Mouse (Mus musculus) heart, adult 18-20 months (tissue): Measurements from ENCODE around the gene Lpp. TPM values are rescaled to one million over a fixed set of nuclear protein-coding genes. Genes with fewer than 3 reads are reported as not detected.

Experiments
- DNase-seq, 2 experiments: peaks; one replicate each; pipeline ENCODE4 v3.0.0; 2021 to 2022; ENCODE audit warnings: mixed read lengths in 1 of 2
- total RNA-seq, 2 experiments: library from RNA; stranded (reverse); gene quantifications; 2 replicates each; pipeline ENCODE4 v1.2.3; 2021

The Lpp gene
- total RNA-seq, 2 experiments from 2014 or later = 20.7 to 25.2 TPM

- DNase-seq = peak; percentile 67 to 71
These were observed 166.5 kb downstream of the Lpp start for GRCm38 (mm10) chr16:24559811-24560210.

- DNase-seq = no peak
These were observed 167.7 kb downstream of the Lpp start for GRCm38 (mm10) chr16:24560998-24561397.

GRCm38 (mm10) chr16:24561602-24562001, 168.3 kb downstream of the Lpp start:
- peak in 1 of 2 experiments; percentile 44 for DNase-seq

- DNase-seq = no peak
These were observed 172.0 kb downstream of the Lpp start for GRCm38 (mm10) chr16:24565311-24565710.

GRCm38 (mm10) chr16:24566277-24566676, 173.0 kb downstream of the Lpp start:
- DNase-seq = peak in 1 of 2 experiments; percentile 36

GRCm38 (mm10) chr16:24567562-24567961, 174.3 kb downstream of the Lpp start:
- DNase-seq = no peak

GRCm38 (mm10) chr16:24568061-24568460, 174.8 kb downstream of the Lpp start:
- no peak for DNase-seq

GRCm38 (mm10) chr16:24569681-24570080, 176.4 kb downstream of the Lpp start:
- DNase-seq = peak; percentile 50 to 58

- DNase-seq = no peak
These were observed 183.7 kb downstream of the Lpp start for GRCm38 (mm10) chr16:24576999-24577398.

- DNase-seq = no peak
These were observed 184.5 kb downstream of the Lpp start for GRCm38 (mm10) chr16:24577798-24578197.

GRCm38 (mm10) chr16:24582847-24583246, 189.5 kb downstream of the Lpp start:
- DNase-seq = no peak

- DNase-seq = peak in 1 of 2 experiments; percentile 48
These were observed 200.2 kb downstream of the Lpp start for GRCm38 (mm10) chr16:24593535-24593934.

GRCm38 (mm10) chr16:24594508-24594907, 201.2 kb downstream of the Lpp start:
- no peak for DNase-seq

GRCm38 (mm10) chr16:24595493-24595892, 202.2 kb downstream of the Lpp start:
- DNase-seq = no peak

GRCm38 (mm10) chr16:24598567-24598966, 205.3 kb downstream of the Lpp start:
- DNase-seq = no peak

GRCm38 (mm10) chr16:24599766-24600165, 206.5 kb downstream of the Lpp start:
- no peak for DNase-seq

- DNase-seq = no peak
These were observed 207.1 kb downstream of the Lpp start for GRCm38 (mm10) chr16:24600260-24600948.

- DNase-seq = no peak
These were observed 210.0 kb downstream of the Lpp start for GRCm38 (mm10) chr16:24603342-24603741.

- no peak for DNase-seq
These were observed 214.7 kb downstream of the Lpp start for GRCm38 (mm10) chr16:24607896-24608457.

- DNase-seq = no peak
These were observed 226.2 kb downstream of the Lpp start for GRCm38 (mm10) chr16:24619458-24619857.

GRCm38 (mm10) chr16:24620021-24620420, 226.7 kb downstream of the Lpp start:
- DNase-seq = peak in 1 of 2 experiments; percentile 54

- DNase-seq = no peak
These were observed 229.2 kb downstream of the Lpp start for GRCm38 (mm10) chr16:24622226-24623194.

- DNase-seq = peak in 1 of 2 experiments; percentile 19
These were observed 231.0 kb downstream of the Lpp start for GRCm38 (mm10) chr16:24624335-24624734.
